Mouse (Mus musculus): ENCODE measurements at regions not wholly inside any gene's neighbourhood (a gene's known extent, or its start where the extent isn't known, plus 50 kb on each side); places are given as distances from the start of the nearest gene placed in this dataset.

- DNase-seq (ENCODE audit: extremely low spot score in 1 of 2, low spot score in 1 of 2) = peak in 1 of 2 experiments; percentile 9
Observed at GRCm38 (mm10) chr15:97507176-97507575, 198.4 kb downstream of the Rpap3 start.

GRCm38 (mm10) chr15:97505715-97506114, 199.9 kb downstream of the Rpap3 start:
- peak in 1 of 2 experiments; percentile 19 for DNase-seq (ENCODE audit: extremely low spot score in 1 of 2, low spot score in 1 of 2)

- DNase-seq (ENCODE audit: extremely low spot score in 1 of 2, low spot score in 1 of 2) = no peak
Observed at GRCm38 (mm10) chr15:97504325-97504724, 201.3 kb downstream of the Rpap3 start.

- DNase-seq (ENCODE audit: extremely low spot score in 1 of 2, low spot score in 1 of 2) = no peak
Observed at GRCm38 (mm10) chr15:97502056-97502455, 203.6 kb downstream of the Rpap3 start.

GRCm38 (mm10) chr15:97501420-97501819, 204.2 kb downstream of the Rpap3 start:
- DNase-seq (ENCODE audit: extremely low spot score in 1 of 2, low spot score in 1 of 2) = no peak

- no peak for DNase-seq (ENCODE audit: extremely low spot score in 1 of 2, low spot score in 1 of 2)
Observed at GRCm38 (mm10) chr15:97499821-97500385, 205.7 kb downstream of the Rpap3 start.

GRCm38 (mm10) chr15:97499240-97499639, 206.4 kb downstream of the Rpap3 start:
- DNase-seq (ENCODE audit: extremely low spot score in 1 of 2, low spot score in 1 of 2) = no peak

GRCm38 (mm10) chr15:97498375-97498774, 207.2 kb downstream of the Rpap3 start:
- DNase-seq (ENCODE audit: extremely low spot score in 1 of 2, low spot score in 1 of 2) = no peak

- no peak for DNase-seq (ENCODE audit: extremely low spot score in 1 of 2, low spot score in 1 of 2)
Observed at GRCm38 (mm10) chr15:97496026-97496425, 209.6 kb downstream of the Rpap3 start.

- no peak for DNase-seq (ENCODE audit: extremely low spot score in 1 of 2, low spot score in 1 of 2)
Observed at GRCm38 (mm10) chr15:97493340-97493739, 212.3 kb downstream of the Rpap3 start.

- no peak for DNase-seq (ENCODE audit: extremely low spot score in 1 of 2, low spot score in 1 of 2)
Observed at GRCm38 (mm10) chr15:97491796-97492195, 213.8 kb downstream of the Rpap3 start.

- DNase-seq (ENCODE audit: extremely low spot score in 1 of 2, low spot score in 1 of 2) = no peak
Observed at GRCm38 (mm10) chr15:97487425-97487824, 218.2 kb downstream of the Rpap3 start.

GRCm38 (mm10) chr15:97471986-97472779, 225.1 kb upstream of the Amigo2 start:
- no peak for DNase-seq (ENCODE audit: extremely low spot score in 1 of 2, low spot score in 1 of 2)

- DNase-seq (ENCODE audit: extremely low spot score in 1 of 2, low spot score in 1 of 2) = no peak
Observed at GRCm38 (mm10) chr15:97471476-97471875, 224.4 kb upstream of the Amigo2 start.

- no peak for DNase-seq (ENCODE audit: extremely low spot score in 1 of 2, low spot score in 1 of 2)
Observed at GRCm38 (mm10) chr15:97469684-97470344, 222.7 kb upstream of the Amigo2 start.

GRCm38 (mm10) chr15:97468732-97469683, 221.9 kb upstream of the Amigo2 start:
- no peak for DNase-seq (ENCODE audit: extremely low spot score in 1 of 2, low spot score in 1 of 2)

- no peak for DNase-seq (ENCODE audit: extremely low spot score in 1 of 2, low spot score in 1 of 2)
Observed at GRCm38 (mm10) chr15:97467781-97468485, 220.8 kb upstream of the Amigo2 start.

- DNase-seq (ENCODE audit: extremely low spot score in 1 of 2, low spot score in 1 of 2) = no peak
Observed at GRCm38 (mm10) chr15:97466906-97467465, 219.9 kb upstream of the Amigo2 start.

GRCm38 (mm10) chr15:97466110-97466509, 219.0 kb upstream of the Amigo2 start:
- DNase-seq (ENCODE audit: extremely low spot score in 1 of 2, low spot score in 1 of 2) = no peak
